Mouse (Mus musculus) limb, embryonic 11.5 days (tissue): ENCODE data around the gene Krt5. TPM values are rescaled to one million over a fixed set of nuclear protein-coding genes. Genes with fewer than 3 reads are reported as not detected.
A peak's percentile ranks its signal among the peaks of the same experiment; 100 is the strongest.

Experiments used
- ATAC-seq: fragments of 200-750 bp; cut with Nextera tagmentation; 2 replicates; pipeline ENCODE4 v1.8.0; 2017; ENCODE audit warnings: low read depth; ENCODE audit not compliant: insufficient number of reproducible peaks, low FRiP score, low TSS enrichment
- DNase-seq: peaks from one replicate; pipeline ENCODE4 v3.0.0-alpha.2; 2015; ENCODE audit warnings: low spot score
- H3K27ac ChIP-seq: fragments of 300-500 bp; sonication (generic); replicated peaks from 2 replicates; pipeline ENCODE4 v1.5.1; 2014; ENCODE audit warnings: low read depth, mild to moderate bottlenecking, low read length
- H3K27me3 ChIP-seq: fragments of 300-500 bp; sonication (generic); 2 replicates; pipeline ENCODE4 v1.6.1; 2014; ENCODE audit warnings: mild to moderate bottlenecking, low read length, mixed read lengths; ENCODE audit not compliant: control insufficient read depth, insufficient read depth
- H3K36me3 ChIP-seq: fragments of 300-500 bp; sonication (generic); 2 replicates; pipeline ENCODE4 v1.6.1; 2014; ENCODE audit warnings: mild to moderate bottlenecking, low read length, moderate library complexity, mixed read lengths; ENCODE audit not compliant: control insufficient read depth, insufficient read depth
- H3K4me1 ChIP-seq: fragments of 300-500 bp; sonication (generic); 2 replicates; pipeline ENCODE4 v1.6.1; 2014; ENCODE audit warnings: low read length, mixed read lengths; ENCODE audit not compliant: control insufficient read depth, insufficient read depth
- H3K4me2 ChIP-seq: fragments of 300-500 bp; sonication (generic); 2 replicates; pipeline ENCODE4 v1.6.1; 2014; ENCODE audit warnings: low read depth, mild to moderate bottlenecking, moderate library complexity; ENCODE audit not compliant: severe bottlenecking
- H3K4me3 ChIP-seq: fragments of 300-500 bp; sonication (generic); 2 replicates; pipeline ENCODE4 v1.5.1; 2014; ENCODE audit warnings: low read depth, low read length
- H3K9ac ChIP-seq: fragments of 300-500 bp; sonication (generic); 2 replicates; pipeline ENCODE4 v1.6.1; 2014; ENCODE audit warnings: mild to moderate bottlenecking, low read length
- H3K9me3 ChIP-seq: fragments of 300-500 bp; sonication (generic); 2 replicates; pipeline ENCODE4 v1.6.1; 2016; ENCODE audit warnings: low read length; ENCODE audit not compliant: control insufficient read depth
- WGBS: fragments of 180-500 bp; shearing (Covaris S2); extraction: QIAGEN DNeasy Blood & Tissue Kit; methylation state at CpG from one replicate; pipeline ENCODE4 v1.1.7; 2014; 5-methylcytosine and 5-hydroxymethylcytosine counted together
- polyA plus RNA-seq: library from polyadenylated mRNA; unstranded; fragments of >200 nt; fragmentation: Nextera tagmentation; extraction: Ambion mirVana; gene quantifications from 2 replicates; pipeline ENCODE4 v1.2.1, GENCODE M21; 2014

Gene Krt5
- polyA plus RNA-seq = 16.0 and 22.4 TPM in 2 replicates

- ATAC-seq = no peak
- Histone ChIP-seq H3K27ac (no peak within 1 kb of the TSS), H3K4me2 (no peak within 1 kb of the TSS), H3K9ac (0 out of 2 replicates have a peak within 1 kb of the TSS, but pooled peaks have one; percentile 1), H3K4me3 (no peak within 1 kb of the TSS), H3K9me3 (no peaks in the 10 kb centered on the region), H3K27me3 (no peaks in the 10 kb centered on the region), H3K36me3 (no peaks in the 10 kb centered on the region), H3K4me1 (no peaks in the 10 kb centered on the region)
- no peak for DNase-seq
- WGBS = 51% methylated on average over 13 of the region's 13 CpGs
These were observed at the start of gene Krt5 for GRCm38 (mm10) chr15:101712720-101713119. Gene Krt5, minus strand, starts transcription at chr15:101712898.

- WGBS = 61% methylated on average over 14 of the region's 14 CpGs
- no peaks in the 10 kb centered on the region for H3K4me1 ChIP-seq
- H3K36me3 ChIP-seq = no peaks in the 10 kb centered on the region
- no peak within 1 kb of the TSS for H3K4me3 ChIP-seq
- H3K27me3 ChIP-seq = no peaks in the 10 kb centered on the region
- no peaks in the 10 kb centered on the region for H3K9me3 ChIP-seq
- H3K4me2 ChIP-seq = no peak within 1 kb of the TSS
- no peak within 1 kb of the TSS for H3K27ac ChIP-seq
- no peak within 1 kb of the TSS for H3K9ac ChIP-seq
- no peak for ATAC-seq
- DNase-seq = no peak
These were observed 30.0 kb upstream of the Krt5 start, which contains the start of gene Krt71 for GRCm38 (mm10) chr15:101742711-101743110. Gene Krt71, minus strand, starts transcription at chr15:101743109.

- Histone ChIP-seq H3K4me1 (no peaks in the 10 kb centered on the region), H3K4me2 (no peak overlapping the region), H3K4me3 (no peak overlapping the region), H3K27ac (no peak overlapping the region), H3K9ac (no peak overlapping the region), H3K36me3 (no peaks in the 10 kb centered on the region), H3K27me3 (no peaks in the 10 kb centered on the region), H3K9me3 (no peaks in the 10 kb centered on the region)
- ATAC-seq (no peak), DNase-seq (no peak)
- 78% methylated on average over 7 of the region's 7 CpGs for WGBS
These were observed 25.1 kb upstream of the Krt5 start for GRCm38 (mm10) chr15:101737786-101738185.

- Histone ChIP-seq H3K27ac (no peak overlapping the region), H3K4me3 (no peak overlapping the region), H3K36me3 (no peaks in the 10 kb centered on the region), H3K4me1 (no peaks in the 10 kb centered on the region), H3K9ac (no peak overlapping the region), H3K4me2 (no peak overlapping the region), H3K9me3 (no peaks in the 10 kb centered on the region), H3K27me3 (no peaks in the 10 kb centered on the region)
- DNase-seq (no peak), ATAC-seq (no peak)
These were observed 18.0 kb upstream of the Krt5 start for GRCm38 (mm10) chr15:101730653-101731052.

- no peak overlapping the region for H3K4me3 ChIP-seq
- no peaks in the 10 kb centered on the region for H3K4me1 ChIP-seq
- no peaks in the 10 kb centered on the region for H3K27me3 ChIP-seq
- ATAC-seq (no peak), DNase-seq (no peak)
- WGBS = 45% methylated on average over 5 of the region's 5 CpGs
- H3K4me2 ChIP-seq = no peak overlapping the region
- no peak overlapping the region for H3K9ac ChIP-seq
- H3K27ac ChIP-seq = no peak overlapping the region
- H3K36me3 ChIP-seq = no peaks in the 10 kb centered on the region
- H3K9me3 ChIP-seq = no peaks in the 10 kb centered on the region
These were observed 12.0 kb upstream of the Krt5 start for GRCm38 (mm10) chr15:101724686-101725085.

GRCm38 (mm10) chr15:101715831-101716230 lies 3.1 kb upstream of the Krt5 start:
- WGBS = 78% methylated on average over 3 of the region's 3 CpGs

GRCm38 (mm10) chr15:101714356-101714755 lies 1.7 kb upstream of the Krt5 start:
- Histone ChIP-seq H3K27me3 (no peaks in the 10 kb centered on the region), H3K4me2 (no peak overlapping the region), H3K9ac (no peak overlapping the region), H3K9me3 (no peaks in the 10 kb centered on the region), H3K36me3 (no peaks in the 10 kb centered on the region), H3K4me1 (no peaks in the 10 kb centered on the region), H3K4me3 (no peak overlapping the region), H3K27ac (no peak overlapping the region)
- 73% methylated on average over 5 of the region's 5 CpGs for WGBS
- DNase-seq (no peak), ATAC-seq (no peak)

More at GRCm38 (mm10) chr15:101715831-101716230, 3.1 kb upstream of the Krt5 start:
- no peaks in the 10 kb centered on the region for H3K9me3 ChIP-seq
- H3K27ac ChIP-seq = no peak overlapping the region
- DNase-seq = no peak
- H3K27me3 ChIP-seq = no peaks in the 10 kb centered on the region
- H3K4me3 ChIP-seq = no peak overlapping the region
- H3K9ac ChIP-seq = no peak overlapping the region
- no peaks in the 10 kb centered on the region for H3K4me1 ChIP-seq
- no peaks in the 10 kb centered on the region for H3K36me3 ChIP-seq
- no peak overlapping the region for H3K4me2 ChIP-seq
- ATAC-seq = no peak

GRCm38 (mm10) chr15:101713731-101714130 lies 1.0 kb upstream of the Krt5 start:
- Histone ChIP-seq H3K4me3 (no peak overlapping the region), H3K36me3 (no peaks in the 10 kb centered on the region), H3K4me1 (no peaks in the 10 kb centered on the region), H3K27me3 (no peaks in the 10 kb centered on the region), H3K9me3 (no peaks in the 10 kb centered on the region), H3K4me2 (no peak overlapping the region), H3K27ac (no peak overlapping the region), H3K9ac (no peak overlapping the region)
- ATAC-seq (no peak), DNase-seq (no peak)
- 76% methylated on average over 8 of the region's 8 CpGs for WGBS

GRCm38 (mm10) chr15:101708683-101709082 lies 4.0 kb downstream of the Krt5 start:
- ATAC-seq = no peak
- H3K4me2 ChIP-seq = no peak overlapping the region
- no peak overlapping the region for H3K4me3 ChIP-seq
- no peak overlapping the region for H3K9ac ChIP-seq
- H3K27me3 ChIP-seq = no peaks in the 10 kb centered on the region
- no peak overlapping the region for H3K27ac ChIP-seq
- DNase-seq = no peak
- no peaks in the 10 kb centered on the region for H3K9me3 ChIP-seq
- no peaks in the 10 kb centered on the region for H3K4me1 ChIP-seq
- no peaks in the 10 kb centered on the region for H3K36me3 ChIP-seq
- 68% methylated on average over 11 of the region's 11 CpGs for WGBS
